Mouse (Mus musculus) embryonic facial prominence, embryonic 15.5 days (tissue): ENCODE measurements around the gene Map4k4. TPM values are rescaled to one million over a fixed set of nuclear protein-coding genes. Genes with fewer than 3 reads are reported as not detected.

ENCODE experiments used
- ATAC-seq: fragments of 200-750 bp; cut with Nextera tagmentation; 2 replicates; pipeline ENCODE4 v1.8.0; 2017; ENCODE audit warnings: low read depth, moderate TSS enrichment; ENCODE audit not compliant: insufficient number of reproducible peaks, low FRiP score, low TSS enrichment
- H3K27ac ChIP-seq: fragments of 300-500 bp; sonication (generic); replicated peaks from 2 replicates; pipeline ENCODE4 v1.5.1; 2015; ENCODE audit warnings: mild to moderate bottlenecking, inconsistent platforms
- H3K27me3 ChIP-seq: fragments of 300-500 bp; sonication (generic); 2 replicates; pipeline ENCODE4 v1.6.1; 2015; ENCODE audit warnings: inconsistent platforms
- H3K36me3 ChIP-seq: fragments of 300-500 bp; sonication (generic); 2 replicates; pipeline ENCODE4 v1.6.1; 2015; ENCODE audit warnings: mild to moderate bottlenecking, inconsistent platforms
- H3K4me1 ChIP-seq: fragments of 300-500 bp; sonication (generic); 2 replicates; pipeline ENCODE4 v1.6.1; 2015; ENCODE audit warnings: inconsistent platforms
- H3K4me2 ChIP-seq: fragments of 300-500 bp; sonication (generic); replicated peaks from 2 replicates; pipeline ENCODE4 v1.6.1; 2015; ENCODE audit warnings: mild to moderate bottlenecking, inconsistent platforms
- H3K4me3 ChIP-seq: fragments of 300-500 bp; sonication (generic); replicated peaks from 2 replicates; pipeline ENCODE4 v1.5.1; 2015; ENCODE audit warnings: mild to moderate bottlenecking, inconsistent platforms
- H3K9ac ChIP-seq: fragments of 300-500 bp; sonication (generic); 2 replicates; pipeline ENCODE4 v1.6.1; 2015; ENCODE audit warnings: inconsistent platforms
- H3K9me3 ChIP-seq: fragments of 300-500 bp; sonication (generic); replicated peaks from 2 replicates; pipeline ENCODE4 v1.6.1; 2016; ENCODE audit warnings: inconsistent platforms
- WGBS: fragments of 180-500 bp; shearing (Covaris S2); methylation state at CpG from one replicate; pipeline ENCODE4 v1.1.7; 2015; 5-methylcytosine and 5-hydroxymethylcytosine counted together
- polyA plus RNA-seq: library from polyadenylated mRNA; unstranded; fragments of >200 nt; fragmentation: Nextera tagmentation; extraction: Ambion mirVana; gene quantifications from 2 replicates; pipeline ENCODE4 v1.2.1, GENCODE M21; 2015

Gene Map4k4
- polyA plus RNA-seq, 1 experiment from 2014 or later = 34.4 TPM

DNA sequence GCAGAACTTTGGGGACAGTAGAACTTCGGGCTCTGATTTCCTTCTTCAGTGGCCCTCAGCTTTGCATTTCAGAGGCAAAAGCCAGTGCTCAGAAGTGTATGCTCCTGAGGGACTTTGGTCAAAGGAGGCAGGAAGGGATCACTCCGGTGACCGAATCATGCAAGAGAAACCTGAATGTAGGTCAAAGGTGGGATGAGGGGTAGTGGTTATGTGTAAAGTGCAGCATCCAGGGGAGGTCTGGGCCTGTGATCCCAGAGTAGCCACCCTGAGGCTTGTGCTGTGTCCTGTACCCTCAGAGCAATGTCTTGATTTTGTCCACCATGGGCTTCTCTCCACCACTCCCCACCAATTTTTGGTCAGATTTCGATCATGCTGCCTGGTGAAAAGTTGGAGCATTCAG is 171.8 kb downstream of the Map4k4 start:
- Histone ChIP-seq H3K27ac (no peak overlapping the region), H3K4me2 (no peak overlapping the region), H3K9ac (no peak overlapping the region), H3K4me1 (no peaks in the 10 kb centered on the region), H3K36me3 (no peaks in the 10 kb centered on the region), H3K27me3 (no peaks in the 10 kb centered on the region), H3K9me3 (no peaks in the 10 kb centered on the region), H3K4me3 (no peak overlapping the region)
- ATAC-seq = no peak
- 76% methylated on average over 4 of the region's 4 CpGs for WGBS

DNA sequence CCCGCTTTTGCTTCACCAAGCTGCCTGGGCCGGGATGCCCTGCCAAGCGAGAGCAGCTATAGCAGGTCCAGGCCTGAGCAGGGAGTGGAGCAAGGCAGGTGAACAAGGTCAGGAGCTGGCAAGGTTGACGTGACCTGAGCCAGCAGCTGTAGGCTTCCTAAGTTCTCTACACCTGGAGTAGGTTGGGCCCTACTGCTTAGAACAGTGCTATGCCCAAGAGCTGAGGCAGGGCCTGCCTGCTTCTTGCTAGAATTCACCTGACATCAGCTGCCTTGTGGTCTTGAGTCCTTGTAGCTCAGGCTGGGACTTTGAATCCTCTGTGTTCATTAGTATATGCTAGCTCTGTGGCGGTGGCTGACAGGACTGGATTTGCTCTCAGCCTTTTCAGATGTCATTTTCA is 173.1 kb downstream of the Map4k4 start, which contains the start of gene Il1r2:
Il1r2 (plus strand) TSS at position 301 of the 400 bp plus-strand sequence.
- H3K4me1 ChIP-seq = no peaks in the 10 kb centered on the region
- no peak within 1 kb of the TSS for H3K4me3 ChIP-seq
- no peaks in the 10 kb centered on the region for H3K27me3 ChIP-seq
- H3K9me3 ChIP-seq = no peaks in the 10 kb centered on the region
- no peak within 1 kb of the TSS for H3K9ac ChIP-seq
- no peaks in the 10 kb centered on the region for H3K36me3 ChIP-seq
- 89% methylated on average over 5 of the region's 5 CpGs for WGBS
- H3K27ac ChIP-seq = no peak within 1 kb of the TSS
- ATAC-seq = no peak
- no peak within 1 kb of the TSS for H3K4me2 ChIP-seq

Other genes starting within 250 kb of the Map4k4 start
- 0.46 and 0.47 TPM in 2 replicates for gene Creg2, start 249.4 kb upstream of the Map4k4 start, polyA plus RNA-seq
- 3.2 and 3.7 TPM in 2 replicates for gene Rfx8, start 179.9 kb upstream of the Map4k4 start, polyA plus RNA-seq
- gene Gm3646, start 95.6 kb upstream of the Map4k4 start, polyA plus RNA-seq = not detected in 2 replicates
- 4.0 and 4.7 TPM in 2 replicates for gene Il1r2, start 173.2 kb downstream of the Map4k4 start, polyA plus RNA-seq